Mouse (Mus musculus): ENCODE results near the gene Styx.
"Not testable (repeated sequence)": the region's sequence is repeated elsewhere in the genome, so short reads cannot be mapped to it uniquely, and the experiment has no call there.

Styx gene

GRCm38 (mm10) chr14:45464036-45465035, 113.4 kb downstream of the Styx start:
- no peak for DNase-seq (ENCODE audit: low spot score)

GRCm38 (mm10) chr14:45466371-45466770, 115.5 kb downstream of the Styx start:
- not testable (repeated sequence) for DNase-seq (ENCODE audit: low spot score)

- DNase-seq (ENCODE audit: low spot score), result no peak
Measured at GRCm38 (mm10) chr14:45469446-45469845, 118.6 kb downstream of the Styx start.
